Mouse (Mus musculus) adrenal gland, adult (tissue): Measurements from ENCODE around the gene Ptpn3.
A peak's percentile ranks its signal among the peaks of the same experiment; 100 is the strongest.

Experiments used
- DNase-seq, 2 experiments: peaks; one replicate each; pipeline ENCODE4 v3.0.0; 2022 to 2023; ENCODE audit warnings: low spot score in 1 of 2; ENCODE audit not compliant: inconsistent age in 2 of 2

The Ptpn3 gene

GRCm38 (mm10) chr4:57301410-57302313 lies at the start of gene Ptpn3:
TSS of gene Ptpn3 (minus strand) at chr4:57301837.
- DNase-seq = peak; percentile 93 to 97

- no peak for DNase-seq
Observed at GRCm38 (mm10) chr4:57350541-57350940, 48.9 kb upstream of the Ptpn3 start.

- no peak for DNase-seq
Observed at GRCm38 (mm10) chr4:57343996-57344395, 42.4 kb upstream of the Ptpn3 start.

- no peak for DNase-seq
Observed at GRCm38 (mm10) chr4:57338923-57339322, 37.3 kb upstream of the Ptpn3 start.

DNA sequence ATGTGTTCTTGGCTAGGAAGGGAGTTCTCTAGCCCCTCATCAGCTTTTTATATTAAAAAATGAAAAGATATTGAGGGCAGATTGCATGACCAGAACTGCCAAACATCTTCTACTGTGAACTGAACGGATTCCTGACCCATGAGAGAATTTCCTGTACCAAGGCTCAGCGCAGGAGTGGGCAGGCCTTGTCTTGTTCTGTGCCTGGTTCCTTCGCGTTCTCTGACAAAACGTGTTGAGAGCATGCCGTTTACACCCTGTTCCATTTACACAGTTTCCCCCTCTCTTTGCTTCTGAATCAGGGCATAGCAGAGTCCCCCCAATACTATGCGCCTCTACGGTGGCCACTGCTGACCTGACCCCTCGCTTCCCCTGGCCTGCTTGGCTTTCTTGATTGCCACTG lies 36.4 kb upstream of the Ptpn3 start:
- no peak for DNase-seq

DNA sequence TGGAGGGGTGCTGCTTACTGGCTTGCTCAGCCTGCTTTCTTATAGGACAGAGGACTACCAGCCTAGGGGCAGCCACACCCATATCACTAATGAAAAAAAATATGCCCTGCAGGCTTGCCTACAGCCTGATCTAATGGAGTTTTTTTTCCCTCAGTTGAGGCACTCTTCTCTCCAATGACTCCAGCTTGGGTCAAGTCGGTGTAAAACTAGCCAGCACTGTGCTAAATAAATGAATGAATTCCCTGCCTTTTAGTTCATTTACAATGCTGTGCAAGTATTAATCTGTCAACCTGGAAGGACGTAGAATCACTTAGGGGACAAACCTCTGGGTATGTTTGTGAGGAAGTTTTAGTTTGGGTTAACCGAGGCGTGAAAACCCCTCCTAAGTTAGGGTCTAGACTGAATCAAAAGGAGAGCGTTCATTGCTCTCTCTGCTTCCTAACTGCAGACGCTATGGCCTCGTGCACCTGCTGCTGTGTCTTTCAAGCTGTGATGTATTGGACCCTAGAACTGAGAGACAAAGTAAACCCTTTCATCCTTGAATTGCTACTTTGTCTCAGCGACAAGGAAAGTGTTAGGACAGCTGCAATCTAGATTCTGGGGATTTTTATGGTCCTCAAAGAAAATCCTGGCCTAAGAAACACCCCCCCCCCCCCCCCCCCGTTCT lies 33.5 kb upstream of the Ptpn3 start:
- DNase-seq = no peak

GRCm38 (mm10) chr4:57333926-57334548 lies 32.4 kb upstream of the Ptpn3 start:
- no peak for DNase-seq

DNA sequence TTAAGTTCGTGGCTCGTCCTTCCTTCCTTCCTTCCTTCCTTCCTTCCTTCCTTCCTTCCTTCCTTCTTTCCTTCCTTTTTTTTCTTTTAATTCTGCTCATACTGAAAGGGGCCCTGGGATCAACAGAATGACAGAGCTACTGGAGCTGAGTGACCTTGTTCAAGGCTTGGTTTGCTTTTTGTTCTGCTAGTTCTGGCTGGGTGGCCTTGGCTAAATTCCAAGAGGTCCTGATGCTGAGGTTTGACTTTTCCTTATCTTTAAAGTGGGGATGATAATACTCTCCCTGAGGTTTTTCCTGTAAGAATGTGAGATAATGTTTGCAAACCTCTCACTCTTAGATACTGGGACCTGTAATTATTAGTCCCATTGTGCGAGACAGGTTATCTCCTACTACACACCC lies 30.9 kb upstream of the Ptpn3 start:
- peak; percentile 78 to 88 for DNase-seq

DNA sequence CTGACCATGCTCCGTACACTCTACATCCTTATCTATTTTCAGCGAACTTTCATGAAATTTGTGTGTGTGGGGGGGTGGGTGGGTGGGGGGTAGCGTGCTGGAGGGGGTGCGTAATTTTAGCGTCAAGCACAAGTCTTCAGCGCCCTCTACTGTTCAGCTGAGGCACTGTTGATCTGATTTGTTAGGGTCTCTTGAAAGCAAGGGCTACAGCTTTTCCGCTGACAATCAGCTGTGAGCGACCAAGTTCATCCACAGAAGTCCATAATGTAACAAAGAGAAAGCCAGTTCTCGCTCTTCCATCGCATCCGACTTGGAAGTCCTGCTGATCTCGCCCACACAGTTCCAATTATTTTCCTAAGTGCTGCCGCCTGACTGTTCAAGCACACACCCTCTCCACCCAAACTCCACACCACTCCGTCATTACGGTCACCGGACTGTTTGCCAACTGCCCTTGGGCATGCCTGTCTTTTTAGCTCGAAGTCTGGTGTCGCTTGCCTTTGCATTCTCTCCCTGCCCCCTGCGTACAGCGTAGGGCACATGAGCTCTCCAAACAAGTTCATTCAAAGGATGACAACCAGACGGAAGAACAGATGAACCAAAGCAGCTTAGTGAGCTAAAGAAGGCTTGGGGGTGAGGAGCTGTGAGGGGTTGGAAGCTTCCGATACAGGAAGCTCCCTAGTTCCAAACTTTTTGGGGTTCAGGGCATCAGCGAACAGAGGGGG lies 19.1 kb upstream of the Ptpn3 start:
- DNase-seq = peak in 1 of 2 experiments; percentile 81

GRCm38 (mm10) chr4:57318525-57319212 lies 17.0 kb upstream of the Ptpn3 start:
- peak; percentile 45 to 78 for DNase-seq

DNA sequence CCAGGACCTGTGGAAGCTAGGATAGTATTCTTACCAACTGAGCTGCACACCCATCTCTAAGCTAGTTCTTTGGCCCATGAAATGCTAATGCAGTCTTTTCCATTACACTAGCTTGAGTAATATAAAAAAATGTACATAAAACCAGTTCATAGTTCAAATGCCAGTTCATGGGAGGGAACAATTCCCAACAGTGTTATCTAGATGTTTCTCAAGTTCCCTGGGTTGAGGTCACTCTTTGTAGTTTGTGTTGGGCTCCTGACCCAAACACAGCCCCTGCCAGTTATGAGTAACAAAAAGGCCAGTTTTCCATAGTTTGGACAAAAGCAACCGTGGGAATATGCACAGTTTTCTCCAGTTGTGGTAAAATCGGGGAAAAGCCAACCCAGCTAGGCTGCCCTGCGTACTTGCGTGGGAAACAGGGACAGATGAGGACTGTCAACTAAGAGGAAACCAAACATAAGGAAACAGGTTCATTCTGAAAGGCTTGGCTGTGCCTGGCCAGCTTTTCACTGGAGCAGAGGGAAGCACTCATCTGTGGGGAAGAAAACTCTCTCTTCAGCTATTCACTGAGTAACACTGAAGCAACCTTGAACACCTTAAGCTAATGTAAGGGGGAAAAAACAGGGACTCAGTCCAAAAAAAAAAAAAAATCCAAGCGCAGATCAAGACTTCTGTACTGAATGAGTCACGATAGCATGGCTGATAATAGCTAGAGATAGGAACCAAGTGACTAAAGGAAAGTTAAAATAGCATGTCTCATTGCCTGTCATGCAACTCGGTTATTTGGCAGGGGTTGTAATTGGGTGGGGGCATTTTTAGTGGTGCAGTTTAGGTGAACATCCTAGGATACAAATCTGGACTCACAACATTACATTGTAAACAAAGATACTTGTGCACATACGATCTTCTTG lies 10.9 kb upstream of the Ptpn3 start:
- DNase-seq = peak in 1 of 2 experiments; percentile 67

- peak in 1 of 2 experiments; percentile 26 for DNase-seq
Observed at GRCm38 (mm10) chr4:57311750-57312149, 10.1 kb upstream of the Ptpn3 start.

DNA sequence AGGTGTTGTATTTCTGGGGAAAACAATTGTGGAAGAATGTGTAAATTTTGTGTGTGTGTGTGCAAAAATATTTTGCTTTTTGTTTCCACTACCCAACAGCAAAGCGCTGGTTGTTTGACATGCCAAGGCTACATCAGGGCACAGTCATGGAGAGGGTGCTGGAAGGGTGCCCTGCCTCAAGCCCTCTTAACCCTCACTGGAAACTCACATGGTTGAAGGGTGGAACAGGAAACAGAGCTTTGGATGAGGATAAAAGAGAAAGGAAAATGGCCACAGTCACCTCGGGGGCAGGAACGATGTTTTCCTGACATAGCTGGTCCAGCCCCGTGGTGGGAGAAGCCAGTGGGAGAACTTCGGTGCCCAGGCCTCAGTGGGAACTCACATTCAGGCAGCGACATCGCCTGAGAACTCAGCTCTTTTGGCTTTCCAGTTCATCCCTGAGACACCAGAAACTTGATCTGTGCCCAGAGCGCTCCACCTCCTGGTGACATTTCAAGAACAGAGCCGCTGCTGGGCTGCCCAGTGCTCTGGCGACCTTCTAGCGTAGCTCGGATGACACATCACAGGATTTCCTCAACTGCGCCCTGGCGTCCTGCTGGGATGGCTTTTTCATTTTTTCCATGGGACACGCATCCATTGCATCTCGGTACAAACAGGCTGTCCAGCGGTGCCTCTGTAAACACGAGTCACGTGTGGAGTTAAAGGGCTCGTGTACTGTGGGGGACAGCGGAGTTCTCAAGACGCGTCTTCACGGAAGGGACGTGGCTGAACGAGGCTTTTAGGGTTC lies 6.8 kb upstream of the Ptpn3 start:
- peak; percentile 89 to 94 for DNase-seq

DNA sequence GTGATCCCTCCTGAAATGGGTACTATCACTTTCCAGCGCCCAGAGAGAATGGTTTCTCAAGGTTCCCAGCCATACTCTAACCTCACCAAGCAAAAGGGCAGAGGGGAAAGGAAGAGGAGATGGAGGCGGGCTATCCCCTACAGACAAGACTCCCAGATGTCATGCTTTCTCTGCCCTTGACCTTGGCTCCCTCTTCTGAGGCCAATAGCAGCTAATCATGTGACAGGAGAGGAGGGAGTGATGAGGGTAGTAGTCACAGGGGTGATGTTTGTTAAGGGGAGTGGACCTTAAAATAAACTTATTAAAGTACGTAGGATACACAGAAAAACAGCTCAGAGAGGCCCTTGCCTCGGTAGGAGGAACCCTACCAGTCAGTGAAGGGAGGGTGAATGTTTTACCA lies 6.1 kb upstream of the Ptpn3 start:
- DNase-seq = peak; percentile 63 to 83

- no peak for DNase-seq
Observed at GRCm38 (mm10) chr4:57306260-57306659, 4.6 kb upstream of the Ptpn3 start.

GRCm38 (mm10) chr4:57305644-57306043 lies 4.0 kb upstream of the Ptpn3 start:
- DNase-seq = no peak

DNA sequence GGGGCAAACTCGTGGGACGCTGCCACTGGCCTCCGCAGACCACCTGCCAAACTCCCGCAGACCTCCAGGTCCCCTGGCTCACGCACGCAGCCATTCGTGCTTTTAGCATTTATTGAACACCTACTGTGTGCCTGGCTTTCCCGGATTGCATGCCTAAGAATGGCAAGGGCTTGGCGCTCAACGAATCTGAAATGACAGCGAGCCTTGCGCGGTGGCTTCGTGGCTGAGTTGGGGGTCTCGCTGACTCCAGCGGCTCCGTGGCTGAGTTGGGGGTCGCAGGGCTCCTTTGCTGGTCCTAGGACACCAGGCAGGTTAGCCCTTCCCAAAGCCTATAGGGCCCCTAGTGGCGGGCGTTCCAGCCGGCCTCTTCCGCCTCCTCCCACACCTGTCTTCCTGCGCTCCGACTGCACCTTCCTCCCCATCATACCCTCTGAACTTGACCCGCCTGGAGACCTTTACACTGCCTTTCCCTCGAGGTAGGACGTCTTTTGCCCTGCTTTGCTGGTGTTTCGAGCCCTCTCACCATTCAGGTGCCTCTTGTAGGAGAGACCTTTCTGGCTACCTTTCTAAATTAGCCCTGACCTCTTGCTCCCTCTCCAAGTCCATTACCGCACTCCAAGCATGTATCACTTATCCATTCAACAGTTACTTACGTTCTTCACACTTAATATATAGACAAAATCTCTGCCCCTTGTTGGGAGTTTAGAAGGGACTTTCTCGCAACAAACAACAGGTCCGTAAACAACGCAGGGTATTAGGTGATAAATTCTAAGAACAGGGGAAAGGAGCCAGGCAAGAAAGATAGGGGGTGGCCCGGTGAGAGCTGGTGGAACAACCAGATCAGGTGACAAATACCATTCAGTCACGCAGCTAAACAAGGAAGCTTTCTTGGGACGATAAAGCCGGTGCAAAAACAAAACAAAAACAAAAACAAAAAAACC lies 898 bp downstream of the Ptpn3 start:
- no peak for DNase-seq
